Mouse (Mus musculus) neural tube, embryonic 13.5 days (tissue): ENCODE results near the gene Tmeff1. TPM values are rescaled to one million over a fixed set of nuclear protein-coding genes. Genes with fewer than 3 reads are reported as not detected.

Source experiments
- ATAC-seq: fragments of 200-750 bp; cut with Nextera tagmentation; 2 replicates; pipeline ENCODE4 v1.8.0; 2017; ENCODE audit warnings: low read depth, mild to moderate bottlenecking, moderate TSS enrichment, moderate library complexity
- H3K27ac ChIP-seq: fragments of 300-500 bp; sonication (generic); replicated peaks from 2 replicates; pipeline ENCODE4 v1.5.1; 2015; ENCODE audit warnings: moderate library complexity, mild to moderate bottlenecking, inconsistent platforms
- H3K27me3 ChIP-seq: fragments of 300-500 bp; sonication (generic); 2 replicates; pipeline ENCODE4 v1.6.1; 2015; ENCODE audit warnings: mild to moderate bottlenecking, inconsistent platforms
- H3K36me3 ChIP-seq: fragments of 300-500 bp; sonication (generic); 2 replicates; pipeline ENCODE4 v1.6.1; 2015; ENCODE audit warnings: mild to moderate bottlenecking, inconsistent platforms
- H3K4me1 ChIP-seq: fragments of 300-500 bp; sonication (generic); replicated peaks from 2 replicates; pipeline ENCODE4 v1.6.1; 2015; ENCODE audit warnings: inconsistent platforms
- H3K4me2 ChIP-seq: fragments of 300-500 bp; sonication (generic); 2 replicates; pipeline ENCODE4 v1.6.1; 2015; ENCODE audit warnings: inconsistent platforms, mild to moderate bottlenecking, moderate library complexity
- H3K4me3 ChIP-seq: fragments of 300-500 bp; sonication (generic); 2 replicates; pipeline ENCODE4 v1.5.1; 2015; ENCODE audit warnings: mild to moderate bottlenecking, inconsistent platforms
- H3K9ac ChIP-seq: fragments of 300-500 bp; sonication (generic); 2 replicates; pipeline ENCODE4 v1.6.1; 2015; ENCODE audit warnings: moderate library complexity, mild to moderate bottlenecking, inconsistent platforms
- H3K9me3 ChIP-seq: fragments of 300-500 bp; sonication (generic); 2 replicates; pipeline ENCODE4 v1.6.1; 2016; ENCODE audit warnings: inconsistent platforms
- WGBS: fragments of 180-500 bp; shearing (Covaris S2); methylation state at CpG from one replicate; pipeline ENCODE4 v1.1.7; 2015; 5-methylcytosine and 5-hydroxymethylcytosine counted together
- polyA plus RNA-seq: library from polyadenylated mRNA; unstranded; fragments of >200 nt; fragmentation: Nextera tagmentation; extraction: Ambion mirVana; gene quantifications from 2 replicates; pipeline ENCODE4 v1.2.1, GENCODE M21; 2015

The Tmeff1 gene
- polyA plus RNA-seq, 1 experiment from 2014 or later, result 315 TPM

- no peak for ATAC-seq
- Histone ChIP-seq H3K36me3 (no peaks in the 10 kb centered on the region), H3K9me3 (no peaks in the 10 kb centered on the region), H3K4me1 (peaks cover 38% of the 10 kb centered on the region), H3K27me3 (no peaks in the 10 kb centered on the region), H3K27ac (no peak overlapping the region), H3K4me2 (no peak overlapping the region), H3K4me3 (no peak overlapping the region), H3K9ac (no peak overlapping the region)
- WGBS, result 92% methylated on average over 7 of the region's 7 CpGs
Measured at GRCm38 (mm10) chr4:48592844-48593243, 7.9 kb downstream of the Tmeff1 start.

GRCm38 (mm10) chr4:48596111-48596510 is 11.1 kb downstream of the Tmeff1 start:
- Histone ChIP-seq H3K9me3 (no peaks in the 10 kb centered on the region), H3K27ac (no peak overlapping the region), H3K36me3 (no peaks in the 10 kb centered on the region), H3K4me3 (no peak overlapping the region), H3K27me3 (no peaks in the 10 kb centered on the region), H3K9ac (no peak overlapping the region), H3K4me1 (peaks cover 29% of the 10 kb centered on the region), H3K4me2 (no peak overlapping the region)
- 80% methylated on average over 7 of the region's 7 CpGs for WGBS
- ATAC-seq, result no peak

- Histone ChIP-seq H3K9me3 (no peaks in the 10 kb centered on the region), H3K27ac (peak overlapping the region; percentile 56; the same call in 1 of the 2 replicates), H3K36me3 (peaks cover 29% of the 10 kb centered on the region), H3K4me3 (no peak overlapping the region), H3K27me3 (no peaks in the 10 kb centered on the region), H3K9ac (no peak overlapping the region), H3K4me2 (no peak overlapping the region), H3K4me1 (peaks cover 43% of the 10 kb centered on the region)
- peak; percentile 30; the same call in 1 of the 2 replicates for ATAC-seq
- 19% methylated on average over 3 of the region's 3 CpGs for WGBS
Measured at GRCm38 (mm10) chr4:48605650-48606049, 20.7 kb downstream of the Tmeff1 start.

- H3K9ac ChIP-seq, result no peak overlapping the region
- WGBS, result 94% methylated on average over 9 of the region's 9 CpGs
- H3K36me3 ChIP-seq, result peaks cover 53% of the 10 kb centered on the region
- H3K4me2 ChIP-seq, result no peak overlapping the region
- no peak overlapping the region for H3K27ac ChIP-seq
- H3K27me3 ChIP-seq, result no peaks in the 10 kb centered on the region
- H3K9me3 ChIP-seq, result no peaks in the 10 kb centered on the region
- no peak for ATAC-seq
- no peak overlapping the region for H3K4me3 ChIP-seq
- peaks cover 37% of the 10 kb centered on the region for H3K4me1 ChIP-seq
Measured at GRCm38 (mm10) chr4:48609485-48609884, 24.5 kb downstream of the Tmeff1 start.

GRCm38 (mm10) chr4:48610251-48610650 is 25.3 kb downstream of the Tmeff1 start:
- Histone ChIP-seq H3K4me1 (peaks cover 30% of the 10 kb centered on the region), H3K27me3 (no peaks in the 10 kb centered on the region), H3K9ac (no peak overlapping the region), H3K9me3 (no peaks in the 10 kb centered on the region), H3K27ac (no peak overlapping the region), H3K4me2 (no peak overlapping the region), H3K4me3 (no peak overlapping the region), H3K36me3 (peaks cover 53% of the 10 kb centered on the region)
- ATAC-seq, result no peak
- WGBS, result 84% methylated on average over 6 of the region's 6 CpGs

GRCm38 (mm10) chr4:48615483-48615882 is 30.5 kb downstream of the Tmeff1 start:
- no peak for ATAC-seq
- peaks cover 65% of the 10 kb centered on the region for H3K36me3 ChIP-seq

GRCm38 (mm10) chr4:48617201-48617600 is 32.2 kb downstream of the Tmeff1 start:
- Histone ChIP-seq H3K27me3 (no peaks in the 10 kb centered on the region), H3K36me3 (peaks cover 60% of the 10 kb centered on the region), H3K9me3 (no peaks in the 10 kb centered on the region), H3K4me1 (no peaks in the 10 kb centered on the region), H3K9ac (no peak overlapping the region), H3K4me3 (no peak overlapping the region), H3K27ac (no peak overlapping the region), H3K4me2 (no peak overlapping the region)
- WGBS, result 95% methylated on average over 15 of the region's 15 CpGs
- no peak for ATAC-seq

More at GRCm38 (mm10) chr4:48615483-48615882, 30.5 kb downstream of the Tmeff1 start:
- H3K27me3 ChIP-seq, result no peaks in the 10 kb centered on the region
- H3K27ac ChIP-seq, result no peak overlapping the region
- no peaks in the 10 kb centered on the region for H3K4me1 ChIP-seq
- no peaks in the 10 kb centered on the region for H3K9me3 ChIP-seq
- no peak overlapping the region for H3K9ac ChIP-seq
- H3K4me3 ChIP-seq, result no peak overlapping the region
- no peak overlapping the region for H3K4me2 ChIP-seq
- WGBS, result 81% methylated on average over 4 of the region's 4 CpGs

- Histone ChIP-seq H3K27me3 (no peaks in the 10 kb centered on the region), H3K27ac (no peak overlapping the region), H3K9me3 (no peaks in the 10 kb centered on the region), H3K9ac (no peak overlapping the region), H3K4me3 (no peak overlapping the region), H3K4me2 (no peak overlapping the region), H3K36me3 (peaks cover 65% of the 10 kb centered on the region), H3K4me1 (no peaks in the 10 kb centered on the region)
- WGBS, result 86% methylated on average over 6 of the region's 6 CpGs
- 0 out of 2 replicates have a peak, but pooled peaks have one; percentile 29 for ATAC-seq
Measured at GRCm38 (mm10) chr4:48620121-48620520, 35.1 kb downstream of the Tmeff1 start.

- no peak for ATAC-seq
- Histone ChIP-seq H3K4me2 (no peak overlapping the region), H3K27ac (no peak overlapping the region), H3K4me3 (no peak overlapping the region), H3K9ac (no peak overlapping the region), H3K36me3 (peaks cover 61% of the 10 kb centered on the region), H3K9me3 (no peaks in the 10 kb centered on the region), H3K27me3 (no peaks in the 10 kb centered on the region), H3K4me1 (no peaks in the 10 kb centered on the region)
- 95% methylated on average over 6 of the region's 6 CpGs for WGBS
Measured at GRCm38 (mm10) chr4:48622246-48622645, 37.3 kb downstream of the Tmeff1 start.

GRCm38 (mm10) chr4:48622946-48623345 is 38.0 kb downstream of the Tmeff1 start:
- WGBS, result 98% methylated on average over 7 of the region's 7 CpGs
- Histone ChIP-seq H3K27ac (no peak overlapping the region), H3K4me3 (no peak overlapping the region), H3K4me2 (no peak overlapping the region), H3K4me1 (no peaks in the 10 kb centered on the region), H3K9me3 (no peaks in the 10 kb centered on the region), H3K9ac (no peak overlapping the region), H3K27me3 (no peaks in the 10 kb centered on the region), H3K36me3 (peaks cover 62% of the 10 kb centered on the region)
- ATAC-seq, result no peak

- no peak for ATAC-seq
- Histone ChIP-seq H3K9me3 (no peaks in the 10 kb centered on the region), H3K4me1 (no peaks in the 10 kb centered on the region), H3K9ac (no peak overlapping the region), H3K27ac (no peak overlapping the region), H3K4me3 (no peak overlapping the region), H3K27me3 (no peaks in the 10 kb centered on the region), H3K36me3 (peaks cover 67% of the 10 kb centered on the region), H3K4me2 (no peak overlapping the region)
- WGBS, result 62% methylated on average over 6 of the region's 6 CpGs
Measured at GRCm38 (mm10) chr4:48624961-48625360, 40.0 kb downstream of the Tmeff1 start.

- Histone ChIP-seq H3K9me3 (no peaks in the 10 kb centered on the region), H3K36me3 (peaks cover 69% of the 10 kb centered on the region), H3K4me3 (no peak overlapping the region), H3K4me1 (no peaks in the 10 kb centered on the region), H3K27ac (no peak overlapping the region), H3K4me2 (no peak overlapping the region), H3K27me3 (no peaks in the 10 kb centered on the region), H3K9ac (no peak overlapping the region)
- 75% methylated on average over 9 of the region's 9 CpGs for WGBS
- ATAC-seq, result no peak
Measured at GRCm38 (mm10) chr4:48625836-48626235, 40.9 kb downstream of the Tmeff1 start.

- Histone ChIP-seq H3K27me3 (no peaks in the 10 kb centered on the region), H3K4me1 (no peaks in the 10 kb centered on the region), H3K9me3 (no peaks in the 10 kb centered on the region), H3K9ac (no peak overlapping the region), H3K27ac (no peak overlapping the region), H3K4me2 (no peak overlapping the region), H3K36me3 (peaks cover 53% of the 10 kb centered on the region), H3K4me3 (no peak overlapping the region)
- 91% methylated on average over 13 of the region's 13 CpGs for WGBS
- ATAC-seq, result no peak
Measured at GRCm38 (mm10) chr4:48629445-48629844, 44.5 kb downstream of the Tmeff1 start.
